In the genomic region with DNA sequence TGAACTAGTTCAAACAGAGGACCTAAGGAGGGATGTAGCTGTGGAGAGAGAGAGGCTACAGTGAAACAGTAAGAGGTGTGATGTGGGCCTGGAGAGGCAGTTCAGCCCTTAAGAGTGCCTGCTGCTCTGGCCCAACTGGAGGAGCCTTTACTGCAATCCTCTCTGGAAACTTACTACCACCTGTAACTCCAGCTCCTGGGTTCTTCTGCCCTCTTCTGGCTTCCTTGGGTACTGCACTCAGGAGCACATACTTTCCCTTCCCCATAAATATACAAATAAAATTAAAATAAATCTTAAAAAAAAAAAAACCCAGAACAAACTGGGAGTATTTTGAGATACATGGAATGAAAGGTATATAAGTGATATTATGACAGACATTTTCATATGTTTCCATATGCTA, we compare ENCODE assay signal across 8 mouse cellular contexts. TPM values are rescaled to one million over a fixed set of nuclear protein-coding genes. Genes with fewer than 3 reads are reported as not detected.
A peak's percentile ranks its signal among the peaks of the same experiment; 100 is the strongest.
DNase-seq lines count a peak whose midpoint lies in the region; TF ChIP-seq lines count a peak whose summit lies in the region.
"Had no signal": no experiment of that assay in that cellular context is flagged by ENCODE, and none has a peak within 500 bp of the region (broad histone marks: within the 10 kb centered on the region; RNA-seq: fewer than 3 reads in every experiment).

No protein-coding gene starts in this region.

- DNase-seq in layer of hippocampus, adult 18-20 months (ENCODE audit: low spot score in 2 of 2), result peak; percentile 1 to 28
- no peak for DNase-seq in layer of hippocampus, adult 9-10 months (ENCODE audit: low spot score)
- peak; percentile 31 for DNase-seq in ES-E14 (ENCODE audit: low read depth, low spot score)
- DNase-seq in adrenal gland, adult (ENCODE audit: inconsistent age in 2 of 2, low spot score in 1 of 2), result peak; percentile 75 to 92
- DNase-seq in gastrocnemius, postnatal 14 days, result peak; percentile 27
- DNase-seq in lung, adult 18-20 months, result peak; percentile 29 to 35
- peak; percentile 17 for DNase-seq in splenic B cell, adult 2 months (ENCODE audit: low read depth, low spot score)

- H3K9ac ChIP-seq in ES-E14 (ENCODE audit: insufficient read depth, low read depth, low read length, poor library complexity, severe bottlenecking), result no peak overlapping the region
- H3K9ac ChIP-seq: lung, embryonic 15.5 days had no signal

- no peak overlapping the region for H3K4me3 ChIP-seq in ES-E14 (ENCODE audit: insufficient read depth in 1 of 2, low read depth in 1 of 2, low read length in 2 of 2, poor library complexity in 1 of 2, severe bottlenecking in 1 of 2)
- H3K4me3 ChIP-seq: lung, embryonic 15.5 days had no signal

- H3K27ac ChIP-seq in ES-E14 (ENCODE audit: insufficient read depth, low read depth, low read length, poor library complexity, severe bottlenecking), result no peak overlapping the region
- H3K27ac ChIP-seq: lung, embryonic 15.5 days had no signal

- in situ Hi-C loops in ES-E14 (cut with MboI; ENCODE audit: low sequenced_read_pairs in 2 of 2, unreplicated experiment in 2 of 2), result no loop called here

- intact Hi-C loops in gastrocnemius, postnatal 14 days (cut with DNase I; ENCODE audit: low total_unique reads), result loop anchor here (10.0 kb wide), 1 partner anchor 246 kb away; no protein-coding TSS in a partner anchor

- no peaks in the 10 kb centered on the region for H3K4me1 ChIP-seq in ES-E14 (ENCODE audit: control insufficient read depth in 2 of 2, insufficient read depth in 2 of 2, low read length in 2 of 2, poor library complexity in 1 of 2)
- H3K4me1 ChIP-seq: lung, embryonic 15.5 days had no signal

- no peaks in the 10 kb centered on the region for H3K27me3 ChIP-seq in splenic B cell, adult 2 months (ENCODE audit: control insufficient read depth, insufficient read depth, low read length, poor library complexity, severe bottlenecking)
- H3K27me3 ChIP-seq: lung, embryonic 15.5 days had no signal

- H3K36me3 ChIP-seq in ES-E14 (ENCODE audit: control insufficient read depth, insufficient read depth, low read length, poor library complexity, severe bottlenecking), result no peaks in the 10 kb centered on the region
- H3K36me3 ChIP-seq in splenic B cell, adult 2 months (ENCODE audit: control insufficient read depth, insufficient read depth, low read length, poor library complexity, severe bottlenecking), result no peaks in the 10 kb centered on the region
- H3K36me3 ChIP-seq: lung, embryonic 15.5 days had no signal

- no peaks in the 10 kb centered on the region for H3K9me3 ChIP-seq in ES-E14 (ENCODE audit: control insufficient read depth, insufficient read depth, low read depth, low read length)
- H3K9me3 ChIP-seq: lung, embryonic 15.5 days had no signal

TF ChIP-seq in ES-E14, 5 proteins besides CTCF, POLR2A, EP300 and RAD21:
- TF ChIP-seq MAFK (IDR thresholded peaks at IDR 0.05; ENCODE audit: insufficient read depth, low read depth, low read length) (no peak), ZC3H11A (IDR thresholded peaks at IDR 0.05; ENCODE audit: borderline replicate concordance, low read depth, low read length) (peak; percentile 81), ZNF384 (IDR thresholded peaks at IDR 0.05; ENCODE audit: low read depth, low read length) (no peak), HCFC1 (IDR thresholded peaks at IDR 0.05; ENCODE audit: borderline replicate concordance, insufficient read depth, low read length) (no peak), CHD2 (IDR thresholded peaks at IDR 0.05; ENCODE audit: low read depth, low read length) (no peak)

RNA-seq across cellular contexts. Expression of a gene that starts 35.6 kb away (rescaled TPM):
- total RNA-seq in layer of hippocampus, adult 18-20 months (2021), result 10 to 100 TPM; 40.7 to 41.2 TPM
- 2.1 and 12.4 TPM in 2 replicates for total RNA-seq in ES-E14 (2012; rRNA removed)
- 1 to 10 TPM; 2.6 to 3.2 TPM for total RNA-seq in gastrocnemius, postnatal 14 days (2021)
